Comparison of ENCODE assay signal across 8 mouse cellular contexts in the genomic region with DNA sequence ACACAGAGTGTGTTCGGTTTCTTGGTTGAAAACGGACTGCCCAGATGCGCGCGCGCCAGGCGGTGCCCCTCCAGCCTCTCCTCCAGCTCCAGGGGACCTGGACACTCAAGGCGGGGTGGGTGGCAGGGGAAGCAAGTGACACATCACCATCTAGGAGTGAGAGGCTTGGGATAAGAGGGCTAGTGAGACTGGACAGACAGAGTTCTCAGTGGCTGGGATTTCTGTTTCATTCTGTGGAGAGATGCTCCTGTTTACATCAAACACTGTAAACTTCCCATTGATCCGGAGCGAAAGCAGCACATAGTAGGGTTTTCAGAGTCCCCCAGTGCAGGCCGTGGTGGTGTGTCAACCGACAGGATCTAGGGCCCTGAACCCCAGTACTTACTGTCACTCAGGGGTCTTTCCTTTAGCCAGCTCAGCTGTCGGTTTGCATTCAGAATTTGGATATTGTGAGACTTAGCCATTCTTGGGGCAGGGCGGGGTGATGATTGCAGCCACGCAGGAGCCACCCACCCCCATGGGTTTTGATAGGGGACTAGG. TPM values are rescaled to one million over a fixed set of nuclear protein-coding genes. Genes with fewer than 3 reads are reported as not detected.
DNase-seq lines count a peak whose midpoint lies in the region; ATAC-seq and TF ChIP-seq lines count a peak whose summit lies in the region.

No protein-coding gene starts in this region.

- no peak for TF ChIP-seq CTCF in G1E (IDR thresholded peaks at IDR 0.05; ENCODE audit: low read depth, low read length)

- ATAC-seq in heart, embryonic 11.5 days (replicated peaks; ENCODE audit: insufficient number of reproducible peaks, low FRiP score, low TSS enrichment): no peak
- no peak for ATAC-seq in G1E (ENCODE audit: extremely low read depth, insufficient number of reproducible peaks, low FRiP score, poor library complexity, severe bottlenecking)
- no peak for ATAC-seq in heart, embryonic 16.5 days (replicated peaks; ENCODE audit: extremely low read depth, insufficient read depth, low FRiP score)
- ATAC-seq in liver, embryonic 16.5 days (ENCODE audit: low read depth): no peak
- no peak for ATAC-seq in erythroid progenitor cell, adult 5-6 weeks (replicated peaks; ENCODE audit: low FRiP score, poor library complexity, severe bottlenecking)

- intact Hi-C loops in heart, postnatal 25 days (cut with DNase I): loop anchor here (2.0 to 10.0 kb wide), 3 partner anchors 30 to 252 kb away; partner anchors contain the start of genes Nudt19, Pdcd5 and Rhpn2

- H3K9ac ChIP-seq in heart, embryonic 11.5 days (ENCODE audit: low read depth, low read length): peak overlapping the region; percentile 81
- peak overlapping the region; percentile 88 for H3K9ac ChIP-seq in heart, embryonic 16.5 days (ENCODE audit: low read length)
- H3K9ac ChIP-seq in liver, embryonic 16.5 days (ENCODE audit: low read depth, low read length): peak overlapping the region; percentile 91

- H3K27me3 ChIP-seq in heart, embryonic 11.5 days (ENCODE audit: control insufficient read depth, insufficient read depth, low read length): peaks cover 12% of the 10 kb centered on the region; the same call in 1 of the 2 replicates
- peaks cover 15% of the 10 kb centered on the region; the same call in 1 of the 2 replicates for H3K27me3 ChIP-seq in G1E (ENCODE audit: insufficient read depth, low read length)
- H3K27me3 ChIP-seq in heart, embryonic 16.5 days (ENCODE audit: control insufficient read depth, insufficient read depth, low read length): peaks cover 10% of the 10 kb centered on the region
- peaks cover 32% of the 10 kb centered on the region for H3K27me3 ChIP-seq in liver, embryonic 16.5 days (ENCODE audit: control insufficient read depth, insufficient read depth, low read depth, low read length)

- no peaks in the 10 kb centered on the region for H3K36me3 ChIP-seq in heart, embryonic 11.5 days (ENCODE audit: control insufficient read depth, insufficient read depth, low read length)
- H3K36me3 ChIP-seq in G1E (replicated peaks): peaks cover 28% of the 10 kb centered on the region
- no peaks in the 10 kb centered on the region; the same call in 1 of the 2 replicates for H3K36me3 ChIP-seq in heart, embryonic 16.5 days (ENCODE audit: control insufficient read depth, insufficient read depth)
- H3K36me3 ChIP-seq in liver, embryonic 16.5 days (ENCODE audit: control insufficient read depth, insufficient read depth): no peaks in the 10 kb centered on the region

- H3K4me3 ChIP-seq in heart, embryonic 11.5 days (ENCODE audit: low read depth, low read length): peak overlapping the region; percentile 81
- peak overlapping the region; percentile 95 for H3K4me3 ChIP-seq in G1E (ENCODE audit: low read depth, low read length)
- H3K4me3 ChIP-seq in heart, embryonic 16.5 days (ENCODE audit: low read length): peak overlapping the region; percentile 97
- peak overlapping the region; percentile 90 for H3K4me3 ChIP-seq in liver, embryonic 16.5 days (ENCODE audit: low read depth, low read length)

- H3K4me2 ChIP-seq in heart, embryonic 11.5 days: peak overlapping the region; percentile 85
- peak overlapping the region; percentile 96 for H3K4me2 ChIP-seq in heart, embryonic 16.5 days (ENCODE audit: low read depth, low read length)
- peak overlapping the region; percentile 100 for H3K4me2 ChIP-seq in liver, embryonic 16.5 days (ENCODE audit: low read depth, low read length)

- H3K27ac ChIP-seq in heart, embryonic 11.5 days (ENCODE audit: low read depth, low read length): no peak overlapping the region
- H3K27ac ChIP-seq in heart, embryonic 16.5 days (ENCODE audit: low read length): no peak overlapping the region
- H3K27ac ChIP-seq in liver, embryonic 16.5 days (ENCODE audit: low read length): peak overlapping the region; percentile 12; the same call in 1 of the 2 replicates

- H3K9me3 ChIP-seq in heart, embryonic 11.5 days (replicated peaks; ENCODE audit: control insufficient read depth, low read length): no peaks in the 10 kb centered on the region
- H3K9me3 ChIP-seq in G1E (replicated peaks): no peaks in the 10 kb centered on the region; the same call in 1 of the 2 replicates
- H3K9me3 ChIP-seq in heart, embryonic 16.5 days (replicated peaks; ENCODE audit: control insufficient read depth, low read length): no peaks in the 10 kb centered on the region
- H3K9me3 ChIP-seq in liver, embryonic 16.5 days (replicated peaks; ENCODE audit: control insufficient read depth, low read length): no peaks in the 10 kb centered on the region

- 18% methylated on average over 15 of the region's 15 CpGs for WGBS in heart, embryonic 11.5 days (ENCODE audit: insufficient replicate concordance)
- WGBS in heart, embryonic 16.5 days: 20% methylated on average over 15 of the region's 15 CpGs
- 16% methylated on average over 15 of the region's 15 CpGs for WGBS in liver, embryonic 16.5 days (ENCODE audit: insufficient replicate concordance)

- DNase-seq in heart, postnatal 25 days (ENCODE audit: low spot score): no peak
- no peak for DNase-seq in G1E (ENCODE audit: low spot score)
- DNase-seq in urinary bladder, postnatal 25 days (ENCODE audit: low spot score): no peak
- no peak for DNase-seq in frontal cortex, postnatal 36 days (ENCODE audit: low spot score in 2 of 2)

- H3K4me1 ChIP-seq in heart, embryonic 11.5 days (ENCODE audit: control insufficient read depth, insufficient read depth, low read length): peaks cover 12% of the 10 kb centered on the region
- peaks cover 76% of the 10 kb centered on the region for H3K4me1 ChIP-seq in G1E (ENCODE audit: insufficient read depth, low read depth, low read length)
- H3K4me1 ChIP-seq in heart, embryonic 16.5 days (ENCODE audit: control insufficient read depth, insufficient read depth, low read length): peaks cover 21% of the 10 kb centered on the region
- H3K4me1 ChIP-seq in liver, embryonic 16.5 days (ENCODE audit: control insufficient read depth, low read depth, low read length): peaks cover 51% of the 10 kb centered on the region

RNA-seq across cellular contexts. Expression of gene Ankrd27, which starts 0.9 kb away (rescaled TPM):
- polyA plus RNA-seq in heart, embryonic 11.5 days (2014; fragmentation: Nextera tagmentation; extraction: Ambion mirVana): 15.5 and 18.8 TPM in 2 replicates
- total RNA-seq in heart, postnatal 25 days (2021): 10 to 100 TPM; 12.3 to 12.6 TPM
- 130 and 163 TPM in 2 replicates for total RNA-seq in G1E (2014; fragmentation: Nextera tagmentation)
- 247 and 248 TPM in 2 replicates for total RNA-seq in G1E (2017)
- 165 and 202 TPM in 2 replicates for polyA plus RNA-seq in G1E (2012)
- 20.4 and 22.6 TPM in 2 replicates for polyA plus RNA-seq in heart, embryonic 16.5 days (2015; fragmentation: Nextera tagmentation; extraction: Ambion mirVana)
- polyA plus RNA-seq in liver, embryonic 16.5 days (2015; fragmentation: Nextera tagmentation; extraction: Ambion mirVana): 23.3 and 23.9 TPM in 2 replicates
- 38.6 and 41.1 TPM in 2 replicates for total RNA-seq in erythroid progenitor cell, adult 5-6 weeks (2015; ENCODE audit: low replicate concordance)
- total RNA-seq in erythroid progenitor cell, adult 5-6 weeks (2017; ENCODE audit: low replicate concordance): 9.5 and 13.2 TPM in 2 replicates

RNA-seq across cellular contexts. Expression of gene Rgs9bp, which starts 1.6 kb away (rescaled TPM):
- polyA plus RNA-seq in heart, embryonic 11.5 days (2014; fragmentation: Nextera tagmentation; extraction: Ambion mirVana): 1.0 and 1.7 TPM in 2 replicates
- total RNA-seq in heart, postnatal 25 days (2021): under 1 TPM; 0.03 to 0.06 TPM
- total RNA-seq in G1E (2014; fragmentation: Nextera tagmentation) (6.4 and 6.9 TPM in 2 replicates), G1E (2017) (14.6 and 16.3 TPM in 2 replicates)
- 0.54 and 0.59 TPM in 2 replicates for polyA plus RNA-seq in G1E (2012)
- polyA plus RNA-seq in heart, embryonic 16.5 days (2015; fragmentation: Nextera tagmentation; extraction: Ambion mirVana): 0.34 and 0.35 TPM in 2 replicates
- 0.04 and 0.06 TPM in 2 replicates for polyA plus RNA-seq in liver, embryonic 16.5 days (2015; fragmentation: Nextera tagmentation; extraction: Ambion mirVana)
- total RNA-seq in erythroid progenitor cell, adult 5-6 weeks (2015; ENCODE audit: low replicate concordance): 0.36 TPM in 1 of 2 replicates, not detected in the other
- total RNA-seq in erythroid progenitor cell, adult 5-6 weeks (2017; ENCODE audit: low replicate concordance): 0.38 TPM in 1 of 2 replicates, not detected in the other

RNA-seq across cellular contexts. Expression of gene Nudt19, which starts 30.9 kb away (rescaled TPM):
- 90.4 and 99.8 TPM in 2 replicates for polyA plus RNA-seq in heart, embryonic 11.5 days (2014; fragmentation: Nextera tagmentation; extraction: Ambion mirVana)
- 10 to 100 TPM; 75.1 to 83.7 TPM for total RNA-seq in heart, postnatal 25 days (2021)
- total RNA-seq in G1E (2014; fragmentation: Nextera tagmentation) (122 and 136 TPM in 2 replicates), G1E (2017) (79.1 and 85.6 TPM in 2 replicates)
- polyA plus RNA-seq in G1E (2012): 30.1 and 31.9 TPM in 2 replicates
- 138 and 142 TPM in 2 replicates for polyA plus RNA-seq in heart, embryonic 16.5 days (2015; fragmentation: Nextera tagmentation; extraction: Ambion mirVana)
- polyA plus RNA-seq in liver, embryonic 16.5 days (2015; fragmentation: Nextera tagmentation; extraction: Ambion mirVana): 50.7 and 54.6 TPM in 2 replicates
- 129 and 165 TPM in 2 replicates for total RNA-seq in erythroid progenitor cell, adult 5-6 weeks (2015; ENCODE audit: low replicate concordance)
- 36.3 and 55.8 TPM in 2 replicates for total RNA-seq in erythroid progenitor cell, adult 5-6 weeks (2017; ENCODE audit: low replicate concordance)

RNA-seq across cellular contexts. Expression of gene Tdrd12, which starts 49.4 kb away (rescaled TPM):
- 0.42 and 0.67 TPM in 2 replicates for polyA plus RNA-seq in heart, embryonic 11.5 days (2014; fragmentation: Nextera tagmentation; extraction: Ambion mirVana)
- under 1 TPM in 1 of 2 experiments, not detected in 1; 0.42 TPM for total RNA-seq in heart, postnatal 25 days (2021)
- total RNA-seq in G1E (2014; fragmentation: Nextera tagmentation): 0.23 TPM in 1 of 2 replicates, not detected in the other
- total RNA-seq in G1E (2017): not detected in 2 replicates
- polyA plus RNA-seq in G1E (2012): not detected in 2 replicates
- polyA plus RNA-seq in heart, embryonic 16.5 days (2015; fragmentation: Nextera tagmentation; extraction: Ambion mirVana): 1.5 and 1.7 TPM in 2 replicates
- 0.04 and 0.12 TPM in 2 replicates for polyA plus RNA-seq in liver, embryonic 16.5 days (2015; fragmentation: Nextera tagmentation; extraction: Ambion mirVana)
- 3.4 TPM in 1 of 2 replicates, not detected in the other for total RNA-seq in erythroid progenitor cell, adult 5-6 weeks (2015; ENCODE audit: low replicate concordance)
- not detected in 2 replicates for total RNA-seq in erythroid progenitor cell, adult 5-6 weeks (2017; ENCODE audit: low replicate concordance)
